Mouse (Mus musculus): ENCODE measurements around the gene Tuba8. TPM values are rescaled to one million over a fixed set of nuclear protein-coding genes. Genes with fewer than 3 reads are reported as not detected.

The Tuba8 gene
- total RNA-seq, 1 experiment from 2014 or later = 3.4 TPM

DNA sequence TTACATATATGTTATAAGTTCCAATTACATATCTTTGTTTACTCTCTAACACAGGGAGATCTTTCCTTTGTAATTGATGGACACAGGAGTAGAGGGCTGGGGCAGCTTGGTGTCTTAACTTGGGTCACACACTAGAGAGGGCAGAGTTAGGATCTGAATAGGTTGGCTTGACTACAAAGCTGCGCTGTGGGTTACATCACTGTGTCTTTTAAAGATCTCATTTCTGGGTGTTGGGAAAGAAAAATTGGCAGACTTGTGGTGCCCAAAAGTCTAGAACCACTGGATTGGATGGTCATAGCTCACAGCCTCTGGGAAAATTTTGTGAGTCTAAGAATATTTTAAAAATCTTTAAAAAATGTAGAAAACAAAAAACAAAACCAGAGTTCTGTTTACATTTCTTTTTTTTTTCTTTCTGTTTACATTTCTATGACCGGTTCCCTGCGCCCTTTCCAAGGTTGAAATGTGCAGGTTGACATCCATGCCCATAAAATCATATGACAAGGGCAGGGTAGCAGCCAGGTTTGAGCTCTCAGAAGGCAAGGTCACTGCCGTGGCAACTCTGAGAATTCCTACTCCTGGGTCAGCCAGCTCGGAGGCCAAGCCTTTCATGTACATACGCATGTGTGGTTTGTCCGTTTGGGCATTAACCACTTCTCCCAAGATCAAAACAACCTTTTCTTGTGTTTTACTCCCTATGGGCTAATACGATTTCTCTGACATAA lies 11.5 kb downstream of the Tuba8 start:
- ATAC-seq (replicated peaks; ENCODE audit: insufficient number of reproducible peaks, low FRiP score, low TSS enrichment, poor library complexity, severe bottlenecking) = no peak

DNA sequence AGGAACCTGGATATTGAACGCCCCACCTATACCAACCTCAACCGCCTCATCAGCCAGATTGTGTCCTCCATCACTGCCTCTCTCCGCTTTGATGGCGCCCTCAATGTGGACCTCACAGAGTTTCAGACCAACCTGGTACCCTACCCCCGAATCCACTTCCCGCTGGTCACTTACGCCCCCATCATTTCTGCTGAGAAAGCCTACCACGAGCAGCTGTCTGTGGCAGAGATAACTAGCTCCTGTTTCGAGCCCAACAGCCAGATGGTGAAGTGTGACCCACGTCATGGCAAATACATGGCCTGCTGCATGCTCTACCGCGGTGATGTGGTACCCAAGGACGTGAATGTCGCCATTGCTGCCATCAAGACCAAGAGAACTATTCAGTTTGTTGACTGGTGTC lies 12.5 kb downstream of the Tuba8 start:
- ATAC-seq (replicated peaks; ENCODE audit: insufficient number of reproducible peaks, low FRiP score, low TSS enrichment, poor library complexity, severe bottlenecking) = no peak

DNA sequence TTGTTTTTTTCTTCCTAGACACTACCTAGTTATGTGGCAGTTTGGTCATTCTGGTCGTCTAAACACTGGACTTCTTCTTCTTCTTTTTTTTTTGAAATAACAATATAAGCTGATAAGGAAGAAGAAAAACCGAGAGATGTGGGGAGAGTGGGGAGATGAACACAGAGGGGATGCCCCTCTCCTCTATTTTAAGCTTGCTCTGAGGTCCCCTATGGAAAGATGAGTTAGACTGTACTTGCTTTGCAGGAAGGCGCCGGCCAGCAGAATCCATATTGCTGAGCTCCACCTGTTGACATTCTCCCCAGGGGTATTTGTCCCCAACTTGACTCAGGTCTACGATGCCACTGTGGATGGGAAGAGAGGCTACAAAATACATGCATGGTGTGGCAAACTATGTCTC lies 13.6 kb downstream of the Tuba8 start:
- ATAC-seq (replicated peaks; ENCODE audit: insufficient number of reproducible peaks, low FRiP score, low TSS enrichment, poor library complexity, severe bottlenecking) = no peak

DNA sequence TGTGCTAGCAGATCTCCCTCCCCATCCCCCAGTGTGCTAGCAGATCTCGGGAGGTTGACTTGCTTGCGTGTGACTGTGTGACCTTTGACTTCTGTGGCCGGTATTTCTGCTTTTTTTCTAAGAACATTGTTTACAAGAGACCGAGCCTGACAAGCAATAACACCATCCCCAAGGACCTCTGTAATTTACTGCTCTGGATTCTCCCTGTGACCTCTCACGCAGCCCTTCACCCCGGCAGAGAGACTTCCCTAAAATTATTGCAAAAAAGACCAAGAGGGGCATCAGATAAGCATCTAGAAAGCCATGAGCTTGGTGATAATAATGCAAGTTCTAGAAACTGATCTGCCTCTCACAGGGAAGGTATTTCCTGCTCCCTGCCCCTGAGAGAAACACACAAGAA lies 14.5 kb downstream of the Tuba8 start:
- ATAC-seq (replicated peaks; ENCODE audit: insufficient number of reproducible peaks, low FRiP score, low TSS enrichment, poor library complexity, severe bottlenecking) = 0 out of 2 replicates have a peak, but pooled peaks have one; percentile 48

DNA sequence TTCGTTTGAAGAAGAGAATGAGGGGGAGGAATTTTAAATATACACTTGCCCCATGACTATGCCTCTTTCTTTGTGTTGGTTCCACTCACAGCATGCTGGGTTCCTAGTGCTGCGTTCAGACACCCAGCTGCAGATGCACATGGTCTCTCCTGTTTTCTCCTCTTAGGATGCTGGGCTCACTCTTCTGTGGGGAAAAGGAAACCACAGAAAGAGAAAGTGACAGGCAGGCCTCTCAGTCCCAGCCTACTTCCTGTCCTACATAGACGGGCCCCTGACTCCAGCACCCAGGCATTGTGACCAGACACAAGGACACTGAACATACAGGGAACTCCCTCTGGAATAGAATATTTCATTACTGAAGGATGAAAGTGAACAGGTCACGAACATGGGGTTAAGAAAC lies 15.5 kb downstream of the Tuba8 start:
- no peak; the same call in 1 of the 2 replicates for ATAC-seq (replicated peaks; ENCODE audit: insufficient number of reproducible peaks, low FRiP score, low TSS enrichment, poor library complexity, severe bottlenecking)

DNA sequence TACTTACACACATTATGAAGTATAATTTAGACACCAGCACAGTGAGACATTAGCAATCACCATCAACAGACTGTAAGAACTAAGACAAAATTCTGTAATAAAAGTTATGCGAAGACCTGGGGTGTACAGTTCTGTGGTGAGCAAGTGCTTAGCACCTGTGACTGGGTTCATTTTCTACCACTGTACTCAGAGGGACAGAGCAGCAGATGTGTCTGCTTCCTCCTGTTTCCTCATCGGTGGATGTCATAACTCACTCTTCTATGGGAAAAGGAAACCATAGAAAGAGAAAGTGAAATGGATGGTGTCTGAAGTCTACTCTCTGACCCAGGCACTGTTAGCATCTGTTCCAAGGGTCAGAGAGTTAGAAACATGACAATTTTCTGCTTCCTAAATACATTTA lies 16.2 kb downstream of the Tuba8 start:
- peak; percentile 58 for ATAC-seq (replicated peaks; ENCODE audit: insufficient number of reproducible peaks, low FRiP score, low TSS enrichment, poor library complexity, severe bottlenecking)

DNA sequence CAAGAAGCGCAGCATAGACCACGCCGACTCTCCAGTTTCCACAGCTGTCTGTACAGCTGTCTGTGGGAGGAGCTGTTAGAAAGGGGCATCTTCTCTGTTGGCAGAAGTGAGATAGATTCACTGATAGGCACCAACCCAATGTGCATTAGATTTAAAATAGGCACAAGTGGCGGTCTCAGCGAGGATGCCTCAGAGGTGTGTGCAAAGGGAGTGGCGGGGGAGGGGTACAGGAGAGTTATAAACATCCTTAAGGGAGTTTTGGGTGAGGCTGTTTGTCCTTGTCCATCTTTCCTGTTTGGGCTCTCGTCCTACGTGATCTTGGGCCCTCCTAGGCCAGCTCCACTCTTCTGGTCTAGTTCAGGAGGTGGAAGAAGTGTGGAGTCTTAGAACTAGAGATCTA lies 17.9 kb downstream of the Tuba8 start:
- no peak for ATAC-seq (replicated peaks; ENCODE audit: insufficient number of reproducible peaks, low FRiP score, low TSS enrichment, poor library complexity, severe bottlenecking)

DNA sequence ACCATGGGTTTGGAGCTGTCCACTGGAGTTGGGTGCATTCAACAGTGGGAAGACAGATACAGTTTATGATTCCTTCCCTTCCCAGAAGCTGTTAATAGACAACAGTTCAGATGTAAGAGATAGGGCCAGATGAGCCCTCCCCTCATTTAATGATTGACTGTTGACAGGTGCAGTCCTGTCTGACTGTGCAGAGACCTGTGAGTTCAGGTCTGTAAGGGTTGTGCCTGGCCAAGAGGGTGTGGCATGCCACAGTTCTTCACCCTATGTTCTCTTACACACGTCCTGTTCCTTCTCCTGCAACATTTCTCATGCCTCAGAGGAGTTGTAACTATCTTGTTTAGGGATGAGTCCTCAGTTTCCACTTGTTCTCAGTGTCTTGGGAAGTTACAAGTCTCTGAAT lies 22.2 kb downstream of the Tuba8 start:
- ATAC-seq (replicated peaks; ENCODE audit: insufficient number of reproducible peaks, low FRiP score, low TSS enrichment, poor library complexity, severe bottlenecking) = no peak

DNA sequence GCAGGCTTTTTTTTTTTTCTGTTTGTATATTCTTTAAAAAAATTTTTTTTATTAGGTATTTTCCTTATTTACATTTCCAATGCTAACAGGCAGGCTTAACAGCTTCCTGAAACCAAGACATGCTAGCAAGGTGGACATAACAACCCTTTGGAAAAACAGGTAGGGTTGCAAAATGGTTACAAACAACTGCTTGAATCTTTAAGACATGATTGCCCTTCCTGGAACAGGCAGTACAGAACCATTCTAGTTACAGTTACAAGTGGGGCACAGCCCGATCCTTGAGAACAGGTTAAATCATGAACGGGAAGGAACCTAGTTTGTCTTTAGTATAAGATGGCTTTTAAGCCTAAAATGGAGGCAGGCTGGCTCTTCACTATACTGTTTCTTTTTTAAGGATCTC lies 25.9 kb downstream of the Tuba8 start:
- ATAC-seq (replicated peaks; ENCODE audit: insufficient number of reproducible peaks, low FRiP score, low TSS enrichment, poor library complexity, severe bottlenecking) = no peak

DNA sequence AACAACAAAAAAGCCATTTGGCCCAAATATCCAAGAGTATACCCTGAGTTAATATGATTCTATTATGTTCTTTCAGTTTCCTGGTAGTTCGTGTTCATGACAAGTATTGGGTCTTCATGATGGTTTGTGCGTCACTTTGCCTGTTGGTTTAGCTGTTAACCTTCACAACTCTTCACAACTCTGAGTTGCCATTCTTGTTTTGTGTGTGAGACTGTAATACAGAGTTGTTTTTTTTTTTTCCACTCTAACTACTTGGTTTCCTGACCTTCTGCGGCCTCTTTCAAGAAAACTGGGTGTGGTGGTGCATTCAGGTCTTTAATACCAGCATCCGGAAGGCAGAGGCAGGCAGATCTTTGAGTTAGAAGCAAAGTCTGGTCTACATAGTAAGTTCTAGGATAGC lies 27.7 kb downstream of the Tuba8 start:
- ATAC-seq (replicated peaks; ENCODE audit: insufficient number of reproducible peaks, low FRiP score, low TSS enrichment, poor library complexity, severe bottlenecking) = no peak; the same call in 1 of the 2 replicates

DNA sequence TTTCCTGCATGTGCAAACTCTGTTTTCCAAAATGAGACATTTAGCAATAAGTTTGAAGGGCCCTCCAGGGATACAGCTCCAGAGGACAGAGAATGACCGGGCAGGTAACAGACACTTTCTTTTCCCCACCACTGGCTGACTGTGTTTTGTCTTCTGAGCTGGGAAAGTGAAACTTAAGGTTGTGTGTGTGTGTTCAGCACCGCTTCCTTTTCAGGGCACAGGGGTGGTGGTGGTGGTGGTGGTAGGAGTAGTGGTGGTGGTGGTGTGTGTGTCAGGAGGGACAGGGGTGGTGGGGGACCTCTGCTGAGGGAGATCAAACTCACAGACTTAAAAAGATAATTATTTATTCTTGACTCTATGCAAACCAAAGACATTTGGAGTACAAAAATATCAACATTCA lies 31.3 kb downstream of the Tuba8 start:
- no peak for ATAC-seq (replicated peaks; ENCODE audit: insufficient number of reproducible peaks, low FRiP score, low TSS enrichment, poor library complexity, severe bottlenecking)

DNA sequence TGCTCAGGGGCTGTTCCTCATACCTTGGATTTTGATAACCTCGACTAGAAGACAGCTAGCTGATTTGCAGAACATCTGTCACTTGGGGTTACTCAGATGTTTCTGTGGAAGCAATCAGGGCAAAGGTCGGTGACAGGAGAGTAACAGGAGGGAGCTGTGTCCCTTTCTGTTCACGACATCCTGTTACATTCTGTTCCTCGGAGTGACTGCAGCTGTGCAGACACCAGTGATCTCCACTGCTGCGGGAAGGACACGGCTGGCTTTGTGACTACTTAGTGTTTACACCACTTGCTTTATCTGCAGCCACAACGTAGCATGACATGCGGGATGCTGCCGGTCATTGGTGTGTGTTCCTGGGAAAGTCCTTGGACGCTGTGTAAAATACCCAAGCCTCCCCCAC lies 32.7 kb downstream of the Tuba8 start:
- ATAC-seq (replicated peaks; ENCODE audit: insufficient number of reproducible peaks, low FRiP score, low TSS enrichment, poor library complexity, severe bottlenecking) = no peak

DNA sequence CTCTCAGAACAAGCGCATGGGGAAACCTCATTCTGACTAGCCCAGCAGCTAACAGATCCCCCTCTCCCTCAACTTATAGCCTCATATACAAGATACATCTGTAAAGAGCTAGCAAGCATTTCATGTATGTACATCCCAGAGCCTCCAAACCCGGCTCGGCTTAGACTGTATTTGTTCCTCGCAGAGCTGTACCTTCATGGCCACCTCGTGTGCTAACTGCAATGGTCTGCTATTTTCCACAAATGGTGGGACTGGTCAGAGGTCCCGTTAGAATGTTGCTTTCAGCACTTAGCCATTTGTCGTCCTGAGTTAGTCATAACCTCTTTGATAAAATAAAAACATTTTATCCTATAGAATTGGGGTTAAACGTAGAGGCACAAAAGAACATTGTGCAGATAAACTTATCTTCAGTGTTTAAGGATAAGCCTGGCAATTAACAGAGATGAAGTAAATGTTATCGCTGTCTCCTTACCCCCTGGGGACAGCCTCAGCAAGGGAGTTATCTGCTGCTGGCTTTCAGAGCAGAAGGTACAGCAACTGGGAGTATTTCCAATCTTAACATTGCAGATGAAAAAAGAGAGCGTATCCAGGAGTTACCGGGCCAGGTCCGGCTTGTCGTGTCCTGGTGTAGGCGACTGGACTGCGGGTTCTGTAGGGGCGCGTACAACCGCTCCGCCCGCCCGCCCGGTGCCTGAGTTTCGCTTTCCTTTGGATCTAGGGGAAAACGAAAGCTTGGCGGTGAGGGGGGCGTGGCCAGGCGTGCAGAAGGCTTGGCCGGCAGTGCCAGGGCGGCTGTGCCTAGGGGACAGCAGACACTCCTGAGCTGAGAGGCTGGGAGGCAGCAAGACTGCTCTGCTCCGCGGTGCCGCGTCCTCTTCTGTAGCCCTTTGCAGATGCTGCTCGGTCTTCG lies 34.9 kb downstream of the Tuba8 start, which contains the start of gene Usp18:
Usp18 (plus strand) TSS at position 780 of the 910 bp plus-strand sequence.
- peak; percentile 95 for ATAC-seq (replicated peaks; ENCODE audit: insufficient number of reproducible peaks, low FRiP score, low TSS enrichment, poor library complexity, severe bottlenecking)

DNA sequence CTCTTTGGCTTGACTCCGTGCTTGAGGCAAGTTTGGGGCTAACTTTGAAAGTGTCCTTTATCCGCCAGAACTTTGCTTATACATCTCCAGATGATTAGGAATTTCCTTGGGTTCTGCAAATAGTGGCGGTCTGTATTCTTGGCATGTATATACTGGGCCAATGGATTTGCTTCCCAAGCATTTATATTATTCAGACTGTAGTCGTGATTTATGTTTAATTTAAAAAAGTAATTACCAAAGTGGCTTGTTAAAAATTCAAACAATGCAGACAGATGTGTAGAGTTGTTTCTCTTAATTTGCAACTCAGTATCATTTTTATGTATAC lies 35.5 kb downstream of the Tuba8 start:
- ATAC-seq (replicated peaks; ENCODE audit: insufficient number of reproducible peaks, low FRiP score, low TSS enrichment, poor library complexity, severe bottlenecking) = no peak

DNA sequence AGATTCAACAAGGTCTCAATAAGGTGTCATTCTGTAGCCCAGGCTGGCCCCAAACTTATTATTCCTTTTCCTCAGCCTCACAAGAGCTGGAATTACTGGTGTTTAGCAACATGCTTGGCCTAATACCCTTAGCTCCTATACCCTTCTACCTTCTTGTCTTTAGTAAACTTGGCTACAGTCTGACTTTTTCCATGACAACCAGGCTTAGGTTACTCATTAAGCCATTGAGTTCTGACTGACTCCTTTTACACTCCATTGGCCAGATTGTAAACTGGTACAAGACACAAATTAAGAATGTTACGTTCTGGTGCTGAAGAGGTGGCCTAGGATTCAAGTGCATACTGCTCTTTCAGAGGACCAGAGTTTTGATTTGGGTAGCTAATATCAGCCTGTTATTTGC lies 39.9 kb downstream of the Tuba8 start:
- no peak for ATAC-seq (replicated peaks; ENCODE audit: insufficient number of reproducible peaks, low FRiP score, low TSS enrichment, poor library complexity, severe bottlenecking)

DNA sequence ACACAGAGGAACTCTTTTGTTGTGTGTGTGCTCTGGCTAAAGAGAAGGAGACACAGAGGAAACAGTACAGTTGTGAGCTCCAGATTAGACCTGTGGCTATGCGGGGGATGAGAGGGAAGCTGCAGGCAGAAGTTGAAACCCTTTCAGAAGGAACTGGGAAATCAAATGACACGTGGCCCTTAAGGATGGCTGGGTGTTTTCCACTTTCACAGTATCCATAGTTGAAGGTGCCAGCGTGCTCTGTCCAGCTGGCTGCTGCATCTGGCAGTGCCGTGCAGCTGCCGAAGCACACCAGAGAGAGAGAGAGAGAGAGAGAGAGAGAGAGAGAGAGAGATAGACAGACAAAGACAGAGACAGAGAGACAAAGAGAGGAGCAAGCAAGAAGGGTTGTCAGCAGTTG lies 40.8 kb downstream of the Tuba8 start:
- no peak for ATAC-seq (replicated peaks; ENCODE audit: insufficient number of reproducible peaks, low FRiP score, low TSS enrichment, poor library complexity, severe bottlenecking)

DNA sequence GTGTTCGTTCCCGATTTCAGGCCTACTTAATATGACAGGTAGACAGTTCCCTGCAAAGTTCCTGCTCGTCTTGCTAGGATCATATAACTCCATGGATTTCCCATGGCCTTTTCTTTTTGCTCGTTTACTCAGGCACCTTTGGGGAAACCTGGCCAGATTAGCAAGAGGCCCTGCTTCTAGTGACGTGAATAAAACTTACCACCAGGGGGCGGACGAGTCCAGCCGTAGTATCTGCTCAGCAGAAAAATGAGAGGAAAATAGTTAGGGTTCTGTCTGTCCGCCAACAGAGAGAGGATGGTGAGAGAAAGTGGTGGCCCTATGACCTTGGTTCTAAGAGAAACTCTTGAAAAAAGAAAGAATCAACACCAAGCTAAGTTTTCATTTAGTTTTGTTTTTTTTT lies 50.1 kb downstream of the Tuba8 start:
- ATAC-seq (replicated peaks; ENCODE audit: insufficient number of reproducible peaks, low FRiP score, low TSS enrichment, poor library complexity, severe bottlenecking) = peak; percentile 75

DNA sequence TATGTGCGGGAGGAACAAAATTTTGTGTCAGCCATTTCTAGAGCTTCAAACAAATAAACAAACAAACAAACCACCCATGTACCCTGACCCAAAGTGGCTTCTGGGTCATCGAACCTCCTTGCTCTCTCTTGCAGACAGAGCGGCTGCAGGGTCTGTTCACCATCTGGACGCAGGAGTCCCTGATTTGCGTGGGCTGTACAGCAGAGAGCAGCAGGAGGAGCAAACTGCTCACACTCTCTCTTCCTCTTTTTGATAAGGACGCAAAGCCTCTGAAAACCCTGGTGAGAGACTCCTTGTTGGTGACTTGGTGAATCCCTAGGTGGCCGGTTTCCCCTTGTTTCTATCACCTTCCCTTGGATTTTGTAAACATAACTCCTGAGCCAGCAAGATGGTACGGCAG lies 50.7 kb downstream of the Tuba8 start:
- ATAC-seq (replicated peaks; ENCODE audit: insufficient number of reproducible peaks, low FRiP score, low TSS enrichment, poor library complexity, severe bottlenecking) = no peak

DNA sequence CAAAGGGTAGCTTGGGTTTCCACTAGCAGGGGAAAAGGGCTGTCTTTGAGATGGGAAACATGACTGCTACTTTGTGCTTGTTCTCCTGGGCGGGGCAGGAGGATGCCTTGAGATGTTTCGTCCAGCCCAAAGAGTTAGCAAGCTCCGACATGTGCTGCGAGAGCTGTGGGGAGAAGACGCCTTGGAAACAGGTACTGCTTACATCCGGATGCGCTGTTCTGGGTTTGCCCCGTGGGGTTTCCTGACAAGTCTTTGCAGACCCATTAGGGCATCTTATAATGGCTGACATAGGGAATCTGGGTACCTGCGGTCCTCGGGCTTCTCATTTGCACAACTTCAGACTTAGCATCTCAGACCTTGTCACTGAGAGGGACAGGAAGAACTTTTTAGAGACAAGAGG lies 51.5 kb downstream of the Tuba8 start:
- no peak for ATAC-seq (replicated peaks; ENCODE audit: insufficient number of reproducible peaks, low FRiP score, low TSS enrichment, poor library complexity, severe bottlenecking)

DNA sequence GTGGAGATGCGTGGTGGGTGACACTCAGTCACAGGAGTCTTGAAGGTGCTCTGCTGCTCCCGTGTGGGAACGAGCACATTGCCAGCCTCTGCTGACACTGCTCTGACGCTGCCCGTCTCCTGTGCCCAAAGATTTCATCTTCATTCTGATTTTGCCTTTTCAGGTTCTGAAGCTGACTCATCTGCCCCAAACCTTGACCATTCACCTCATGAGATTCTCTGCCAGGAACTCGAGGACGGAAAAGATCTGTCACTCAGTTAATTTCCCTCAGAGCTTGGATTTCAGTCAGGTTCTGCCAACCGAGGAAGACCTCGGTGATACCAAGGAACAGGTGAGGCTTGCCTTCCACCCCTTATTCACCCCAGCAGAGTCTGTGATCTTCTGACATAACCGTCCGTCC lies 52.0 kb downstream of the Tuba8 start:
- no peak for ATAC-seq (replicated peaks; ENCODE audit: insufficient number of reproducible peaks, low FRiP score, low TSS enrichment, poor library complexity, severe bottlenecking)
